Mouse (Mus musculus) forebrain, embryonic 16.5 days (tissue): ENCODE results near the gene Crybb3. TPM values are rescaled to one million over a fixed set of nuclear protein-coding genes. Genes with fewer than 3 reads are reported as not detected.

Experiments used
- ATAC-seq: fragments of 200-750 bp; cut with Nextera tagmentation; 2 replicates; pipeline ENCODE4 v1.8.0; 2017; ENCODE audit warnings: mild to moderate bottlenecking, moderate library complexity
- H3K27ac ChIP-seq: fragments of 300-500 bp; sonication (generic); 2 replicates; pipeline ENCODE4 v1.5.1; 2014; ENCODE audit warnings: low read length, control low read depth
- H3K27me3 ChIP-seq: fragments of 300-500 bp; sonication (generic); replicated peaks from 2 replicates; pipeline ENCODE4 v1.6.1; 2014; ENCODE audit warnings: low read length; ENCODE audit not compliant: control insufficient read depth, insufficient read depth
- H3K36me3 ChIP-seq: fragments of 300-500 bp; sonication (generic); 2 replicates; pipeline ENCODE4 v1.6.1; 2014; ENCODE audit not compliant: control insufficient read depth, insufficient read depth
- H3K4me1 ChIP-seq: fragments of 300-500 bp; sonication (generic); replicated peaks from 2 replicates; pipeline ENCODE4 v1.6.1; 2014; ENCODE audit warnings: low read length; ENCODE audit not compliant: control insufficient read depth, insufficient read depth
- H3K4me2 ChIP-seq: fragments of 300-500 bp; sonication (generic); 2 replicates; pipeline ENCODE4 v1.6.1; 2014; ENCODE audit warnings: mild to moderate bottlenecking, low read length, control low read depth
- H3K4me3 ChIP-seq: fragments of 300-500 bp; sonication (generic); replicated peaks from 2 replicates; pipeline ENCODE4 v1.5.1; 2014; ENCODE audit warnings: mild to moderate bottlenecking, low read length, control low read depth
- H3K9ac ChIP-seq: fragments of 300-500 bp; sonication (generic); replicated peaks from 2 replicates; pipeline ENCODE4 v1.6.1; 2014; ENCODE audit warnings: low read depth, low read length, control low read depth
- H3K9me3 ChIP-seq: fragments of 300-500 bp; sonication (generic); 2 replicates; pipeline ENCODE4 v1.6.1; 2016; ENCODE audit warnings: low read length; ENCODE audit not compliant: control insufficient read depth
- WGBS: fragments of 180-500 bp; shearing (Covaris S2); extraction: QIAGEN DNeasy Blood & Tissue Kit; methylation state at CpG from one replicate; pipeline ENCODE4 v1.1.7; 2014; 5-methylcytosine and 5-hydroxymethylcytosine counted together
- polyA plus RNA-seq: library from polyadenylated mRNA; unstranded; fragments of >200 nt; fragmentation: Nextera tagmentation; extraction: Ambion mirVana; gene quantifications from 2 replicates; pipeline ENCODE4 v1.2.1, GENCODE M21; 2015

Gene Crybb3
- polyA plus RNA-seq, 1 experiment from 2014 or later: 0.94 TPM

DNA sequence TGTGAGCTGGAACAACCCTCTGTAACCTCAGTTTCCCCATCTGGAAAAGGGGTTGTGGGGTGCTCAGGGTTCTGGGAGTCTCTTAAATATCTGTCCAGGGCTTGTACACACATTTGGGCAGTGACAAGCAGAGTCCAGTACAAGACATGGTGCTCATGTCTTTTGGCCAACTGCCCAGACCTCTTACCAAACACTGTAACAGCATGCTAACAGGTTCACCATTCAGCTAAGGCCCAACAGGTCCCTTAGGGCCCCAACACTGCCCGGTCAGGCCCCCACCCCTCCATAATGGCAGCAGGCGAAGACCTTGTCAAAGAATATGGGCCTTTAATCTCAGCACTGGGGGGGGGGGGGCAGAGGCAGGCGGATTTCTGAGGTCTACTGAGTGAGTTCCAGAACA lies 26.3 kb upstream of the Crybb3 start:
- no peaks in the 10 kb centered on the region for H3K9me3 ChIP-seq
- peaks cover 6% of the 10 kb centered on the region for H3K4me1 ChIP-seq
- ATAC-seq: no peak
- 48% methylated on average over 3 of the region's 3 CpGs for WGBS
- no peak overlapping the region for H3K9ac ChIP-seq
- no peaks in the 10 kb centered on the region for H3K27me3 ChIP-seq
- no peaks in the 10 kb centered on the region for H3K36me3 ChIP-seq
- no peak overlapping the region for H3K27ac ChIP-seq
- H3K4me3 ChIP-seq: no peak overlapping the region
- H3K4me2 ChIP-seq: no peak overlapping the region

DNA sequence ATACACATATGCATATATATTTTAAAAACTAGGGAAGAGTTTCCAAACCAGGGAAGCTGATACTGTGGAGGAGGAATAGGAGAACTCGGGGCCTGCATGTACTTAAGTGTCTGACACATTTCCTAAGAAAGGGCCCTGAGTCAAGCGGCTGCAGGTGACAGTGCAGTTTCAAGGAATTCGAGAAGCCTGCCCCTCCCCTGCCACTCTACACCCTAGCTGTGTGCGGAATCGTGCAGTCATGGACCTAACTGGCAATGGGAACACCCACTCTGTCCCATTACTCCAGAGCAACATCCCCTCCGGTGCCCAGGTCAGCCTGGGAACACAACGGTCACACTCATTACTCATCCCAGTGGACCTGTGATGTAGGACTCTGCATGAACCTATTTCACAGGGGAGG lies 25.2 kb upstream of the Crybb3 start:
- H3K27ac ChIP-seq: no peak overlapping the region
- H3K36me3 ChIP-seq: no peaks in the 10 kb centered on the region
- no peak overlapping the region for H3K9ac ChIP-seq
- 89% methylated on average over 7 of the region's 7 CpGs for WGBS
- no peaks in the 10 kb centered on the region for H3K9me3 ChIP-seq
- ATAC-seq: no peak
- no peak overlapping the region for H3K4me2 ChIP-seq
- no peaks in the 10 kb centered on the region for H3K27me3 ChIP-seq
- H3K4me1 ChIP-seq: peaks cover 6% of the 10 kb centered on the region
- no peak overlapping the region for H3K4me3 ChIP-seq

DNA sequence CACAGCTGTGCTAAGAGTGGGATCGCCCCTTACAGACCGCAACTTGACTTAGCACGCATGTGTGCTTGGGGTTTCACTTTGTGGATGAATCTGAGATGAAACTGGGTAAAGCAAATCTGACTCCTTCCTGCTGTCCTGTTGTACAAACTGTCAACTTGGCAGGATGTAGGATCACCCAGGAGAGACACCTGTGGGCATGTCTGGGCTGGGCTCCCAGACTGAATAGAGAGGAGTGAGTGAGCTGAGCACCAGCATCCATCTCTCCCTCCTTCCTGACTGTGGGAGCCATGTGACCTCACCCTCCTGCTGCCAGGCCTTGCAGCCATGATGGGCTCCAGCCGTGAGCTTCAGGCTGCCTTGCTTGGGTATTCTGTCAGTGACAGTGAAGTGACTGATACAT lies 24.1 kb upstream of the Crybb3 start:
- Histone ChIP-seq H3K4me1 (peaks cover under 1% of the 10 kb centered on the region; the same call in 1 of the 2 replicates), H3K27me3 (no peaks in the 10 kb centered on the region), H3K4me3 (no peak overlapping the region), H3K36me3 (no peaks in the 10 kb centered on the region), H3K9ac (no peak overlapping the region), H3K27ac (no peak overlapping the region), H3K9me3 (no peaks in the 10 kb centered on the region), H3K4me2 (no peak overlapping the region)
- 82% methylated on average over 4 of the region's 4 CpGs for WGBS
- ATAC-seq: no peak

DNA sequence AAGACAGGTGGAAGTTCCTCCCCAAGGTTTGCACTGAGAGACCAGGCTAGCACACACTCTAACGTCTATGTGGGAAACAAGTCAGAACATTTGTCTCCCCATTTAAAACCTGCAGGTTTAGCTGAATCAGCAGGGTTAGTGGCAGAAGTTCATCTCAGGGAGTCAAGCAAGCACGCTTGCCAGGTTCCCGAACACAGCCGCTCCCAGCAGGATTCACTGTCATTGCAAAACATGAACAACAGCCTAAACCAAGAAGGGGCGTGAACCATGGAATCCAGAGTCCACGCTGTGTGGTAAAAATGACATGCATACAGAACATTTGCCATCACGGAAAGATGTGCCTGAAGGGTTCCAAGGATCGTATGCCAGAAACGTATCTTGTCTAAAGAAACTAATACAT lies 23.7 kb upstream of the Crybb3 start:
- no peak overlapping the region for H3K4me2 ChIP-seq
- no peaks in the 10 kb centered on the region for H3K9me3 ChIP-seq
- H3K9ac ChIP-seq: no peak overlapping the region
- no peaks in the 10 kb centered on the region for H3K36me3 ChIP-seq
- ATAC-seq: no peak
- H3K27ac ChIP-seq: no peak overlapping the region
- 79% methylated on average over 9 of the region's 9 CpGs for WGBS
- H3K27me3 ChIP-seq: no peaks in the 10 kb centered on the region
- no peak overlapping the region for H3K4me3 ChIP-seq
- H3K4me1 ChIP-seq: no peaks in the 10 kb centered on the region; the same call in 1 of the 2 replicates

DNA sequence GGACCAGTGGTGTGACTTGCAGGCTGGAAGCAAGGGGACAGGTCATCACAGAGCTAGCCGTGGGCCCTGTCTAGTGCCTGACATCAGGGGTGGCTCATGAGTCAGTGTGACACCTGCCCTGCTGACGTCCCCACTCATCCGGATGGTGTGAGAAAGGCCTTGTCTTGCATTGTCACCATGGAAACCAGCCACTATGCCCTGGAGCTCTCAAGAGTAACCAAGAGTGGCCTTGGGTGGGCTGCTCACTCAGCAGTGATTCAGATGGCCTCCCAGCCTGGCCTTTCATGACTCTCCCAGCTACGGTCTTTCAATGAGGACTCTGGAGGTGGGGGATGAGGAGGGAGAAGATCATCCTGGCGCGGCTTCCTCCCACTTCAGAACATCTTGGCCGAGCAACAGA lies 21.1 kb upstream of the Crybb3 start:
- Histone ChIP-seq H3K4me2 (no peak overlapping the region), H3K9ac (no peak overlapping the region), H3K4me3 (no peak overlapping the region), H3K36me3 (no peaks in the 10 kb centered on the region), H3K4me1 (no peaks in the 10 kb centered on the region), H3K27me3 (no peaks in the 10 kb centered on the region), H3K9me3 (no peaks in the 10 kb centered on the region), H3K27ac (no peak overlapping the region)
- 34% methylated on average over 7 of the region's 7 CpGs for WGBS
- no peak for ATAC-seq

DNA sequence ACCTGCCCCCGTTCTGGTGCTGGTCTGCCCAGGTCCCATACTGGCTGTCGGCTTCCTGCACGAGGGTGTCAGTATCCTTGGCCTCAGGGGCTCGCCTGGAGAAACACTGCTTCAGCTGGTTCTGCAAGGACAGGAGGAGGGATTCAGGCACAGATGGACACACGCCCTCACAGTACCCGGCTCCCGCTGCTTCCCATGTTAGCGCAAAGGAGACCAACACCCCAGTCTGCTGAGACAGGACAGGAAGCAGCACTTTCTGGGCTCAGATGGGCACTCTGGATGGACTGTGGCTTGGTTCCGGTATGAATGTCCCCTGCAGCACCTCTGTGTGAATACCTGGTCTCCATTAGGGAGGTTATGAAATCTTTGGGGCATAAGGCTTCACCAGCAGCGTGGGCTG lies 20.1 kb upstream of the Crybb3 start:
- Histone ChIP-seq H3K4me3 (no peak overlapping the region), H3K4me2 (no peak overlapping the region), H3K4me1 (no peaks in the 10 kb centered on the region), H3K27ac (no peak overlapping the region), H3K9ac (no peak overlapping the region), H3K9me3 (no peaks in the 10 kb centered on the region), H3K36me3 (no peaks in the 10 kb centered on the region), H3K27me3 (no peaks in the 10 kb centered on the region)
- WGBS: 86% methylated on average over 10 of the region's 10 CpGs
- ATAC-seq: no peak

DNA sequence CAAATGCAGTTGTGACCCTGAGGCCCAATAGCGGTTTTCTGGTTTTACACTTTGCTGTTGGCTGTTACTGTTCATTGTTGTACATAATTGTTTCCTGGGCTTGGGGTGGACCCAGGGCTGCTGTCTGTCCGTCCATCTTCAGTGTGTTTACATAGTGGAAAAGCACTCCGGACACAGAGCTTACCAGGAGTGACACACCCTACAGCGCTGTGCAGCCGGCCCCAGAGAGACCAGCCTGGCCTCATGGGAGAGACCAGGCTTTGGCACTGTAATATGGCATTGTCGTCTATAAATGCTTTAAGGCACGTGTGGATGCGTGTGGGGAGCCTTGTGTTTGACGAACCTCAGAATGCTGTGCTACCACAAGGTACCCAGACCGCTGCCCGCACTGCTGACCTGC lies 19.0 kb upstream of the Crybb3 start:
- no peaks in the 10 kb centered on the region for H3K36me3 ChIP-seq
- no peak for ATAC-seq
- H3K27me3 ChIP-seq: no peaks in the 10 kb centered on the region
- no peaks in the 10 kb centered on the region for H3K4me1 ChIP-seq
- no peaks in the 10 kb centered on the region for H3K9me3 ChIP-seq
- H3K4me2 ChIP-seq: no peak overlapping the region
- no peak overlapping the region for H3K27ac ChIP-seq
- H3K9ac ChIP-seq: no peak overlapping the region
- 86% methylated on average over 11 of the region's 11 CpGs for WGBS
- H3K4me3 ChIP-seq: no peak overlapping the region

DNA sequence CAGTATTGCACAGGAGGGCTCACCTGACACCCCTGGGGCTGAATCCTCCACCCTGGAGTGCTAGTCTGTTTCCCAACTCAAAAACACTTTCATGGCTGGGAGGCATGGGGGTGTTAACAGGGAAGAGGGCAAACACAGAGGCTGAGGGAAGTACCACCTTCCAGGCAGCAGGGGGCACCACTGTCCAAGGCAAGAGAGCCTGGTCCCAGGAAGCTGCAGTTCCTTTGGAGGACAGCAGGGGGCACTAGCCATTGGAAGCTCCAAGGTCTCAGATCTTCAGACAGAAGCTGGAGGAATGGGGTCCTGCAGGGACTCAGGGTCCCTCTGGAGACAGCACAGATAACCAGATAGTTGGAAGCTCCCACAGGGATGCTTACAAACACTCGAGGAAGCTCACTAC lies 18.2 kb upstream of the Crybb3 start:
- ATAC-seq: peak; percentile 51
- Histone ChIP-seq H3K9ac (no peak overlapping the region), H3K4me2 (no peak overlapping the region), H3K9me3 (no peaks in the 10 kb centered on the region), H3K27ac (no peak overlapping the region), H3K4me3 (no peak overlapping the region), H3K36me3 (no peaks in the 10 kb centered on the region), H3K27me3 (no peaks in the 10 kb centered on the region), H3K4me1 (no peaks in the 10 kb centered on the region)
- 15% methylated on average over 1 of the region's 1 CpGs for WGBS

DNA sequence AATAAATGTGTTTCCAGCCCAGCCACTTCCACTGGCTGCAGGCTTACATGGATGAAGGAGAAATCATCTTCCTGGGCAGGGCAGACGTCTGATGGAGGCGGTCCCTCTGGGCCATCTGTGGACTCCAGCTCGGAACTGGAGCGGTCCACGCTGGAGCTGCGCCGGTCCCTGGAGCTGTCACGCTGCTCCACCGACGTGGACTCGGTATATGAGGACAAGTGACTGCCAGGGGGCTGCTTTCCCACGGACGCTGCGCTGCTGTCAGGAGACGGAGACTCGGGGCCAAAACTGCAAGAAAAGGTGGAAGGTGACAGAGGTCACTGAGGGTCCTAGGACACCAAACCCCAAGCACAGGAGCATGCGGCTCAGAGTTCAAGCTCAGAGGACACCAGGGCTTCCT lies 16.2 kb upstream of the Crybb3 start:
- no peak overlapping the region for H3K9ac ChIP-seq
- no peak overlapping the region for H3K27ac ChIP-seq
- H3K9me3 ChIP-seq: no peaks in the 10 kb centered on the region
- no peak overlapping the region for H3K4me3 ChIP-seq
- 92% methylated on average over 17 of the region's 17 CpGs for WGBS
- no peak for ATAC-seq
- no peaks in the 10 kb centered on the region for H3K36me3 ChIP-seq
- H3K4me2 ChIP-seq: no peak overlapping the region
- no peaks in the 10 kb centered on the region for H3K4me1 ChIP-seq
- no peaks in the 10 kb centered on the region for H3K27me3 ChIP-seq

DNA sequence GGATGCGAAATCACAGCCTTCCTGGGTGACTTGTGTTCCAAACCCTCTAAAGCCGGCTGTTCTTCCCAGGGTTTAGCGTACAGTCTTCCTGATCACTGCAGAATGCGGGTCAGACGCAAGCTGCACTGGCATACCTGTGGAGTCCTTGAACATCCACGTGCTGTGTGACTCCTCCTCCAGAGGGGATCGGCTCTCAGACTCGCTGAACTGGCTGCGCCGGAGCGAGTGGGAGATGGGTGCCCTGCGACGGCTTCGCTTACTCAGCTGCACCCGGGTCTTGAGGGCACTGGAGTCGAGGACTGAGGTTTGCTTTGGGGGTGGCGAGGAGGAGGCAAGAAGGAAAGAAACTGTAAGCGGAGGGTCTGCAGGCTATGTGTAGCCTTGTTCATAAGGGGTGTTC lies 14.1 kb upstream of the Crybb3 start:
- no peak for ATAC-seq
- Histone ChIP-seq H3K36me3 (no peaks in the 10 kb centered on the region), H3K9ac (no peak overlapping the region), H3K4me3 (no peak overlapping the region), H3K9me3 (no peaks in the 10 kb centered on the region), H3K4me2 (no peak overlapping the region), H3K27me3 (no peaks in the 10 kb centered on the region), H3K4me1 (no peaks in the 10 kb centered on the region), H3K27ac (no peak overlapping the region)
- 95% methylated on average over 18 of the region's 18 CpGs for WGBS
